Mouse (Mus musculus): ENCODE results near the gene Pard3b. TPM values are rescaled to one million over a fixed set of nuclear protein-coding genes. Genes with fewer than 3 reads are reported as not detected.
A peak's percentile ranks its signal among the peaks of the same experiment; 100 is the strongest.
"Not testable (repeated sequence)": the region's sequence is repeated elsewhere in the genome, so short reads cannot be mapped to it uniquely, and the experiment has no call there.

Gene Pard3b
- total RNA-seq, 2 experiments from 2014 or later = 4.2 to 7.4 TPM

DNA sequence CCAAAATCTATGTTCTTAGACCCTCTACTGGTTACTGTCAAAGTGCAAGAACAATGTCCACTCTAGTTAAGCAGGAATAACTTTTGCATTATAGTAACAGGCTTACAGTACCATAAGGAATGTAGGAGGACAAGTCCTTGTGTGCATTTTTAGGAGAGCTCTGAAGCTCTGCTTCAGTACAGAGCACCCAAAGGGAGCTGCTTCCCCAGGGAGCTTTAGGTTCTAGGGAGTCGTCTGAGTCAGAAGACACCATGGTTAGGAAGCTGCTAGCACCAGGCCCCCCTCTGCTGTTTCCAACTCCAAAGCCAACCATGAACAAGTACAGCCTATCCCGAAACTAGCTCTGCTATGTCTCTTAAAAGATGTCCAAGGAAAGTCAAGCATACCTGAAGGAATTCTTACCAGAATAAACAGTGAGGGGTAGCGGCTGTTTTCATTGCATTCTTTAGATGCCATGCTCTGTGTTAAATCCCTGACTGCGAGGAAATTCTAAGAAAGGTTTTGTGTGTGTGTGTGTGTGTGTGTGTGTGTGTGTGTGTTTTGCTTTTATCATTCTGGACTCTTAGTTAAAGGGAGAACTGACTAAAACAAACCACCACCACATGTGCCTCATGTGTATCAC, 941.8 kb downstream of the Pard3b start:
- DNase-seq = no peak
- H3K27ac ChIP-seq = no peak overlapping the region
- no peak overlapping the region for H3K4me3 ChIP-seq
- no peak for TF ChIP-seq CTCF (IDR thresholded peaks at IDR 0.05)
- intact Hi-C loops (cut with DNase I) = no loop called here

DNA sequence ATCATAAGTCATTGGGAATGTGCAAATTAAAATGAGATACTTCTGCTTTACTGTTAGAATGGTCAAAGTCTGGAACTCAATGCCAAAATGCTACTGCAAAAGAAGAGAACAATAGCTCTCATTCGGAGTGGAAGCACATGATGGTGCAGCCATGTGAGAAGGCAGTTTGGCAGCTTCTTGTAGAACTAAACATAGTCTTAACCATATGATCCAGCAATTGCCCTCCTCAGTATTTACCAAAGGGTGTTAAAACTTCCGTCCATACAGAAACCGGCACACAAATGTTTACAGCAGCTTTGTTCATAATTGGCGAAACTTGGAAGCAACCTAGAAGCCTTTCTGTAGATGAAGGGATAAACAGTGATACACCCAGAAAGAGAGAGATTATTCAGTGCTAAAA, 943.9 kb downstream of the Pard3b start:
- intact Hi-C loops (cut with DNase I) = no loop called here
- H3K4me3 ChIP-seq = no peak overlapping the region
- H3K27ac ChIP-seq = no peak overlapping the region
- TF ChIP-seq CTCF (IDR thresholded peaks at IDR 0.05) = no peak
- no peak for DNase-seq

- H3K27ac ChIP-seq = no peak overlapping the region
- intact Hi-C loops (cut with DNase I) = no loop called here
- no peak overlapping the region for H3K4me3 ChIP-seq
- DNase-seq = no peak
- TF ChIP-seq CTCF (IDR thresholded peaks at IDR 0.05) = no peak
Observed at GRCm38 (mm10) chr1:62587536-62587935, 948.9 kb downstream of the Pard3b start.

- no peak for TF ChIP-seq CTCF (IDR thresholded peaks at IDR 0.05)
- DNase-seq = no peak
- H3K4me3 ChIP-seq = no peak overlapping the region
- intact Hi-C loops (cut with DNase I) = no loop called here
- no peak overlapping the region for H3K27ac ChIP-seq
Observed at GRCm38 (mm10) chr1:62591296-62592031, 952.8 kb downstream of the Pard3b start.

DNA sequence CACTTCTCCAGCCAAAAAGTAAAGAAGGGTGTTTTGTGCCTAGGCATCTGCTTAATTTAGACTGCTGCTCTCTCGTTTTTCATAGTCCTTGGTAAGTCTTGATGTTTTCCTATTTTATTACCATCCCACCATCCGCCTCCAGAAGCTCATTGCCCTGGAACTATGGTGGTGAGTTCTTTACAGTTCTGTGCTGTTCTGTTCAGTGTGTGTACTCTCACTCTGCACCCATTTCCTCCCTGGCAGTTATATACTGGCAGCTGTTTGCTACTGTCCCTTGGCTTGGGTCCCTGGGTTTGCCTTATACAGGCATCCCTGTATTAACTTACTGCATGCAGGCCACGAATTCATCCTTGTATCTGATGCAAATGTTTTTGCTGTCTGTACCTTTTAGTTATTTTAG, 956.8 kb downstream of the Pard3b start:
- intact Hi-C loops (cut with DNase I) = no loop called here
- TF ChIP-seq CTCF (IDR thresholded peaks at IDR 0.05) = no peak
- no peak overlapping the region for H3K4me3 ChIP-seq
- no peak overlapping the region for H3K27ac ChIP-seq
- DNase-seq = peak; percentile 34

DNA sequence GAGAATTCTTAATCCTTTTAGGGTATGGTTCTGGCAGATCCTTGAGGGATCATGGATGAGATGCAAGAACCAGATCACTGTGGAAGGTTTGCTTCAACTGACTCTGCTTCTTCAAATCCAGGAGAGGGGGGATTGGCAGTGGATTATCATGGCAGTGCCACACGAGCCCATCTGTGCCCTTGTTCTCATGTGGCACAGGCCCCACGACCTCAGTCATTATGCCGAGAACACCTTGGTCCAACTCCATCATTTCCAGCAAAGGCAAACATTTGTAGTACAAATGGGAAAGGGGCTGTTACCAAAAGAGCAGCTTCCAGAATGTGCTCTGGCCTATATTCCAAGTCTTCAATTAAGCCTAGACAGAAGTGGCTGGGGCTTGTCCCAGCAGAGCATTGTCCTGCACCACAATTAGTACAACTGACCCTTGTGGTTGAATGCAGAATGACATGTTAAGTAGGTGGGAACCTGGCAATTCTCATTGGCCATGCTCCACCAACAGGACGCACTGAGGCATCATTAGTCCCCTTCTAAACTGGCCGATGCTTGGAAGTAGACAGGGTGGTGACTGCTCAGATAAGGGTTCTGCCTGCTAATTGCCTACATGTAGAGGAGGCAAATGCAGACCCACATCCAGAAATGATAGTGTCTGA, 959.3 kb downstream of the Pard3b start:
- H3K27ac ChIP-seq = no peak overlapping the region; the same call in 1 of the 2 replicates
- no peak for DNase-seq
- intact Hi-C loops (cut with DNase I) = no loop called here
- no peak for TF ChIP-seq CTCF (IDR thresholded peaks at IDR 0.05)
- no peak overlapping the region for H3K4me3 ChIP-seq

DNA sequence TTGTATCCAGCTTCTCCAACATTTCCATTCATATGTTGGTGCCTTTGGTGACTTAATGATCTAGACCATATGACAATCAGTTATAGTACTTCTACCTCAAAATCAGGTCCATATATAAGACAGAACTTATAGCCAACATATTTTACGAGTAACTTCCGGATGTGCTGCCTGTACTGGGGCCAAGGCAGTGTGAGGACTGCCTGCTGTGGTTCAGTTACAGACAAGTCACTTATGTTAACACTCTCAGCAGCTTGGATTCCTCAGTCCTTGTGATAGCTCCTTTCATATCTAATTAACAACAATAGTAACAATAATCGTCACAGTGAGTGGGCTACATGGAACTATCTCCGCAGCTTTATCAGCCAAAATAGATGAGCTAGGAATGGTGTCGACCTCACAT, 959.9 kb downstream of the Pard3b start:
- TF ChIP-seq CTCF (IDR thresholded peaks at IDR 0.05) = no peak
- intact Hi-C loops (cut with DNase I) = no loop called here
- Histone ChIP-seq H3K4me3 (no peak overlapping the region), H3K27ac (no peak overlapping the region; the same call in 1 of the 2 replicates)
- no peak for DNase-seq

- H3K4me3 ChIP-seq; DNase-seq; intact Hi-C loops (cut with DNase I); H3K27ac ChIP-seq: not testable (repeated sequence)
Observed at GRCm38 (mm10) chr1:62604644-62605043, 966.0 kb downstream of the Pard3b start.

DNA sequence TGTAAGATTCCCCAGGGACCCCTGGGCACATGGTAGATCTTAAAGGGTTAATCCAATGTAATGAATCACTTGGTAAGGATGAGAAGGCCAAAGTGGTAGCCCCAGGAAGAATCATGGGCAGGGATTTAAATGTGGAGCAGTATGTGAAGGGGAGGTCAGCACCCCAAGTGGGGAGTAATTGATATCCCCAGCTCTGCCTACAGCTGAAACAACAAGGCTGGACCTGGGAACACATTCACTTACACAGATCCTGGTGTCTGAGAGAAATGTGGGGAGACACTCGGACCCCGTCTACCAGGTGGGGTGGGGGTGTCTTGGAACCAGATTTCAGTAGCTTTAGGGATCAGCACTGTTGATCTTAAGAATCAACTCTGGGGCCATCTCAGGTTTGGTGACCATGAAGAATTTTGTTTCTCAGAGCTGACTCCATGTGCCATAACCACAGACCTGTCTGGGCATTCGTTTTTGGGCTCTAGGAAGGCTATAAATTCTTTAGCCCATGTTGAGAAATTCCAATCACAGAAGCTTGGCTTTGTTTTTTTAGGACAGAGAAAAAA, 979.6 kb downstream of the Pard3b start:
- no peak overlapping the region for H3K27ac ChIP-seq
- no peak for TF ChIP-seq CTCF (IDR thresholded peaks at IDR 0.05)
- intact Hi-C loops (cut with DNase I) = no loop called here
- no peak for DNase-seq
- no peak overlapping the region for H3K4me3 ChIP-seq

- no peak for DNase-seq
- TF ChIP-seq CTCF (IDR thresholded peaks at IDR 0.05) = no peak
- intact Hi-C loops (cut with DNase I) = no loop called here
- no peak overlapping the region for H3K4me3 ChIP-seq
- H3K27ac ChIP-seq = no peak overlapping the region
Observed at GRCm38 (mm10) chr1:62619456-62619855, 980.8 kb downstream of the Pard3b start.

GRCm38 (mm10) chr1:62622447-62622846, 983.8 kb downstream of the Pard3b start:
- intact Hi-C loops (cut with DNase I) = no loop called here
- TF ChIP-seq CTCF (IDR thresholded peaks at IDR 0.05) = no peak
- no peak overlapping the region for H3K4me3 ChIP-seq
- no peak overlapping the region for H3K27ac ChIP-seq
- DNase-seq = no peak

GRCm38 (mm10) chr1:62624166-62624565, 985.5 kb downstream of the Pard3b start:
- H3K4me3 ChIP-seq = no peak overlapping the region
- DNase-seq = no peak
- intact Hi-C loops (cut with DNase I) = no loop called here
- TF ChIP-seq CTCF (IDR thresholded peaks at IDR 0.05) = no peak
- no peak overlapping the region for H3K27ac ChIP-seq

DNA sequence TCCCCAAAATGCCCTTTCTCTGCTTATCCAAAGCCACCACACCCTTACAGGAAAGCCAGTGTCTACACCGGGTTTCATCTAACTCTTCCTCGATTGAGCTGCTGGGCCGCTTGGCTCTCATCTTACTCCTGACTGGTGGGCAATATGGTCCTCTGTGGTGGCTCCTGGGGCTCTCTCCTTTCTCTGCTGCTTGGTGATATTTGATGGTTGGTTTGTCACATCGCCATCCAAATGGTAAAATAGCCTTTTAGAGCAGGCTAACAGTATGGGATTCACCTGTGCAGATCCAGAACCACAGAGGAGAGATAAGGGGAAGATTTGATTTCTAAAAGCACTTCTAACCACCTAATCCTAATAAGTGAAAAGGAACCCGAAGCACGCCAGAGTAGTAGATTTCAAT, 986.2 kb downstream of the Pard3b start:
- TF ChIP-seq CTCF (IDR thresholded peaks at IDR 0.05) = no peak
- no peak for DNase-seq
- Histone ChIP-seq H3K27ac (no peak overlapping the region), H3K4me3 (no peak overlapping the region)
- intact Hi-C loops (cut with DNase I) = no loop called here
